Mouse (Mus musculus): ENCODE data around the gene Spred1. TPM values are rescaled to one million over a fixed set of nuclear protein-coding genes. Genes with fewer than 3 reads are reported as not detected.
A peak's percentile ranks its signal among the peaks of the same experiment; 100 is the strongest.
"Not testable (repeated sequence)": the region's sequence is repeated elsewhere in the genome, so short reads cannot be mapped to it uniquely, and the experiment has no call there.

Spred1 gene
- total and polyA plus RNA-seq, 2 experiments from 2014 or later: 15.3 to 50.0 TPM

DNA sequence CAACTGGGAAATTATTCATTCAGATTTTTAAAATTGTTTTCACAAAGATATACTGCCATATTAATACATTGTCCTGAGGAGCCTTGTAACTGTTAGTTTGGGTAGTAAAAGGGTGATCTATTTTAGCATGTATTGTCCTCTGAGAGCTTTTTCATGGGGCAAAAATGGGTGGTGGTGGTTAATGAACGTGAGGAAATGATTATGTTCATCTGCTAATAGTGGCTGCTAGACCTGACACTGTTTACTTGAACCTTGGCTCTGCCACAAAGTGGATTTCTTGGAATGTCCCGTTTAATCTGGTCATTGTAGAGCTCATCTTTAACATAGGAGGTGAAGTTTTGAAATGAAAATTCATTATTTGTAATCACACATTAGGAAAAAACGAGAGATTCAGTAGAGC, 2.5 kb downstream of the Spred1 start:
- H3K9ac ChIP-seq (replicated peaks; ENCODE audit: low read length): 0 out of 2 replicates have a peak overlapping the region, but pooled peaks have one; percentile 17

GRCm38 (mm10) chr2:117124839-117125238, 3.7 kb downstream of the Spred1 start:
- Histone ChIP-seq H3K4me3 (ENCODE audit: low read length) (0 out of 2 replicates have a peak overlapping the region, but pooled peaks have one; percentile 15), H3K4me2 (ENCODE audit: low read depth, low read length) (peak overlapping the region; percentile 66), H3K27ac (no peak overlapping the region), H3K36me3 (ENCODE audit: insufficient read depth, low read length) (no peaks in the 10 kb centered on the region), H3K9me3 (ENCODE audit: low read length) (no peaks in the 10 kb centered on the region), H3K27me3 (ENCODE audit: insufficient read depth, low read length) (no peaks in the 10 kb centered on the region), H3K9ac (replicated peaks; ENCODE audit: low read length) (no peak overlapping the region), H3K4me1 (ENCODE audit: insufficient read depth, low read length) (0 out of 2 replicates have a peak, but pooled peaks cover 9% of the 10 kb centered on the region)
- TF ChIP-seq CTCF (IDR thresholded peaks at IDR 0.05; ENCODE audit: low read depth): no peak
- ATAC-seq: no peak
- WGBS: 54% methylated on average over 2 of the region's 2 CpGs
- no peak for DNase-seq (ENCODE audit: low spot score)

More for the DNA sequence above, 2.5 kb downstream of the Spred1 start:
- Histone ChIP-seq H3K36me3 (ENCODE audit: insufficient read depth, low read length) (no peaks in the 10 kb centered on the region), H3K4me2 (ENCODE audit: low read depth, low read length) (peak overlapping the region; percentile 66), H3K27me3 (ENCODE audit: insufficient read depth, low read length) (no peaks in the 10 kb centered on the region), H3K4me3 (ENCODE audit: low read length) (peak overlapping the region; percentile 98), H3K4me1 (ENCODE audit: insufficient read depth, low read length) (0 out of 2 replicates have a peak, but pooled peaks cover 14% of the 10 kb centered on the region), H3K27ac (no peak overlapping the region), H3K9me3 (ENCODE audit: low read length) (no peaks in the 10 kb centered on the region)
- ATAC-seq (no peak), DNase-seq (ENCODE audit: low spot score) (no peak)
- WGBS: 31% methylated on average over 3 of the region's 3 CpGs
- no peak for TF ChIP-seq CTCF (IDR thresholded peaks at IDR 0.05; ENCODE audit: low read depth)

- Histone ChIP-seq H3K27ac (no peak overlapping the region), H3K27me3 (ENCODE audit: insufficient read depth, low read length) (no peaks in the 10 kb centered on the region), H3K36me3 (ENCODE audit: insufficient read depth, low read length) (no peaks in the 10 kb centered on the region), H3K9me3 (ENCODE audit: low read length) (no peaks in the 10 kb centered on the region), H3K4me1 (ENCODE audit: insufficient read depth, low read length) (0 out of 2 replicates have a peak, but pooled peaks cover 9% of the 10 kb centered on the region), H3K4me2 (ENCODE audit: low read depth, low read length) (no peak overlapping the region), H3K4me3 (ENCODE audit: low read length) (no peak overlapping the region), H3K9ac (replicated peaks; ENCODE audit: low read length) (no peak overlapping the region)
- DNase-seq (ENCODE audit: low spot score): no peak
- 79% methylated on average over 2 of the region's 2 CpGs for WGBS
- no peak for TF ChIP-seq CTCF (IDR thresholded peaks at IDR 0.05; ENCODE audit: low read depth)
- no peak for ATAC-seq
These were observed 8.0 kb downstream of the Spred1 start for GRCm38 (mm10) chr2:117129156-117129555.

- H3K9ac ChIP-seq (replicated peaks; ENCODE audit: low read length); H3K4me2 ChIP-seq (ENCODE audit: low read depth, low read length); H3K4me1 ChIP-seq (ENCODE audit: insufficient read depth, low read length); H3K27ac ChIP-seq; H3K4me3 ChIP-seq (ENCODE audit: low read length); H3K27me3 ChIP-seq (ENCODE audit: insufficient read depth, low read length); ATAC-seq; H3K36me3 ChIP-seq (ENCODE audit: insufficient read depth, low read length); H3K9me3 ChIP-seq (ENCODE audit: low read length); DNase-seq (ENCODE audit: low spot score): not testable (repeated sequence)
- 92% methylated on average over 7 of the region's 7 CpGs for WGBS
These were observed 9.9 kb downstream of the Spred1 start for GRCm38 (mm10) chr2:117131041-117131440.

DNA sequence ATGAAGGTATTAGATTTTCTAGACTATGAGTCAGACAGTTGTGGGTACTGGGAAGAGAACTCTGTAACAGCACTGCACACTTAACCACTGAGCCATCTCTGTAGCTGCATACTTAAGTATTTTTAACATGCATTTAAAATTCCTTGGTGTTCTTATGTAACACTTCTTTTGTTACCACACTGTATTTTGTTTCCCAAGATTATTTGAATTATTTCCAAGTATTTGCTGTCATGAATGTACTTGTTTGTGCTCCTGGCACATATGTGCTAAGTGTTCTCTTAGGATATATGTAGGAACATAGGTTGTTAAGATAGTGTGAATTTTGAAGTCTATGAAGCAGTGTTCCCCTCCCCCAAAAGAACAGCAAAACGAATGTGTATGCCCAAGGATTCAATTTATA, 10.7 kb downstream of the Spred1 start:
- ATAC-seq (no peak), DNase-seq (ENCODE audit: low spot score) (no peak)
- no peak for TF ChIP-seq CTCF (IDR thresholded peaks at IDR 0.05; ENCODE audit: low read depth)
- 57% methylated on average over 1 of the region's 1 CpGs for WGBS
- Histone ChIP-seq H3K27ac (no peak overlapping the region), H3K27me3 (ENCODE audit: insufficient read depth, low read length) (no peaks in the 10 kb centered on the region), H3K36me3 (ENCODE audit: insufficient read depth, low read length) (no peaks in the 10 kb centered on the region), H3K4me2 (ENCODE audit: low read depth, low read length) (no peak overlapping the region), H3K4me3 (ENCODE audit: low read length) (no peak overlapping the region), H3K9ac (replicated peaks; ENCODE audit: low read length) (no peak overlapping the region), H3K9me3 (ENCODE audit: low read length) (no peaks in the 10 kb centered on the region), H3K4me1 (ENCODE audit: insufficient read depth, low read length) (0 out of 2 replicates have a peak, but pooled peaks cover 5% of the 10 kb centered on the region)

DNA sequence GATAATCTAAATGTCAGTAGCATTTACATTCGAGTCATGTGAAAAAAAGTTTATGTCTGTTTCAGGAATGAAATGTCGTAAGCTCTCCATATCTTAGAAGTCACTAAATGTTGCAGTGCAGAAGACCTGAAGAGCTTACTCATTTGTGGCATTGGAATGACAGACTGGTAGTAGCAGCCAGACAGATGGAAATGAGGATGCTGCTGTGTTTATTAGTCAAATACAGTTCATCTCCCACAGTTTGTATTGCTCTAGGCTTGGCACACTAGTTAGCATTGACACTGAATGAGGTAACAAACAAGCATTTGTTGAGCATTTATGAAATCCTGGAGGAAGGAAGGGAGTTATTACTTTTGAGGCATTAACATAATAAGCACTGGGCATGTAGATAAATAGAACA, 12.4 kb downstream of the Spred1 start:
- no peaks in the 10 kb centered on the region for H3K4me1 ChIP-seq (ENCODE audit: insufficient read depth, low read length)
- 85% methylated on average over 2 of the region's 2 CpGs for WGBS
- H3K27ac ChIP-seq: no peak overlapping the region
- no peak for DNase-seq (ENCODE audit: low spot score)
- no peak overlapping the region for H3K4me3 ChIP-seq (ENCODE audit: low read length)
- H3K9me3 ChIP-seq (ENCODE audit: low read length): no peaks in the 10 kb centered on the region
- H3K27me3 ChIP-seq (ENCODE audit: insufficient read depth, low read length): no peaks in the 10 kb centered on the region
- no peak for ATAC-seq
- H3K4me2 ChIP-seq (ENCODE audit: low read depth, low read length): no peak overlapping the region
- no peak overlapping the region for H3K9ac ChIP-seq (replicated peaks; ENCODE audit: low read length)
- TF ChIP-seq CTCF (IDR thresholded peaks at IDR 0.05; ENCODE audit: low read depth): no peak
- no peaks in the 10 kb centered on the region for H3K36me3 ChIP-seq (ENCODE audit: insufficient read depth, low read length)

- DNase-seq (ENCODE audit: low spot score): no peak
- Histone ChIP-seq H3K4me3 (ENCODE audit: low read length) (no peak overlapping the region), H3K36me3 (ENCODE audit: insufficient read depth, low read length) (no peaks in the 10 kb centered on the region)
These were observed 16.6 kb downstream of the Spred1 start for GRCm38 (mm10) chr2:117137751-117138150.

More at GRCm38 (mm10) chr2:117137751-117138150, 16.6 kb downstream of the Spred1 start:
- H3K4me2 ChIP-seq (ENCODE audit: low read depth, low read length): no peak overlapping the region
- WGBS: 28% methylated on average over 1 of the region's 1 CpGs
- no peak overlapping the region for H3K9ac ChIP-seq (replicated peaks; ENCODE audit: low read length)
- no peak overlapping the region for H3K27ac ChIP-seq
- no peak for TF ChIP-seq CTCF (IDR thresholded peaks at IDR 0.05; ENCODE audit: low read depth)
- H3K27me3 ChIP-seq (ENCODE audit: insufficient read depth, low read length): no peaks in the 10 kb centered on the region
- H3K9me3 ChIP-seq (ENCODE audit: low read length): no peaks in the 10 kb centered on the region
- H3K4me1 ChIP-seq (ENCODE audit: insufficient read depth, low read length): peaks cover 3% of the 10 kb centered on the region; the same call in 1 of the 2 replicates
- no peak for ATAC-seq

All from hindbrain, postnatal 0 days (tissue).